Mouse (Mus musculus) embryonic stem cell, embryonic (primary cell): Measurements from ENCODE around the gene Teddm2.

Experiments used
- CTCF ChIA-PET, 4 experiments: fragments of 300-600 bp in 2 of 4; fragments of 350-600 bp in 2 of 4; sonication (Branson Sonifier 250); formaldehyde crosslinking; loops; one replicate each; lab custom pipeline; 2022; ENCODE audit warnings: inconsistent platforms in 2 of 4; lab: Charles Lee
- POLR2A ChIA-PET, 4 experiments: fragments of 300-600 bp in 2 of 4; fragments of 350-600 bp in 2 of 4; sonication (Branson Sonifier 250); formaldehyde crosslinking; loops; one replicate each; lab custom pipeline; 2022; ENCODE audit warnings: antibody characterized with exemption in 4 of 4, inconsistent platforms in 1 of 4; lab: Charles Lee

The Teddm2 gene

GRCm38 (mm10) chr1:153899731-153900380, at the start of gene Teddm2, which contains the start of gene Glul:
Teddm2 (minus strand) TSS chr1:153900228.
Glul (plus strand) TSS chr1:153899944.
- POLR2A ChIA-PET, result interaction anchor here (0.5 to 3.3 kb wide), 94 partner anchors 8 to 1603 kb away, joined by 3 to 37 read pairs (median 4); partner anchors contain the start of genes Ier5 (in 2 of the 4), Npl (in 2 of the 4) and Rnasel (in 2 of the 4)
- CTCF ChIA-PET, result interaction anchor here (0.6 to 1.7 kb wide), 10 partner anchors 13 to 344 kb away, joined by 3 to 11 read pairs (median 3); partner anchors contain the start of gene Rnasel (in 1 of the 4)

- ChIA-PET POLR2A (no interaction called here), CTCF (no interaction called here)
Observed at GRCm38 (mm10) chr1:153947837-153948236, 47.8 kb upstream of the Teddm2 start.

- CTCF ChIA-PET, result interaction anchor here in 1 of 4 experiments (0.7 kb wide), 1 partner anchor 423 kb away, joined by 4 read pairs; no protein-coding TSS in a partner anchor
- POLR2A ChIA-PET, result interaction anchor here in 1 of 4 experiments (1.0 kb wide), 1 partner anchor 14 kb away, joined by 3 read pairs; no protein-coding TSS in a partner anchor
Observed at GRCm38 (mm10) chr1:153946971-153947370, 46.9 kb upstream of the Teddm2 start.

GRCm38 (mm10) chr1:153945181-153945580, 45.2 kb upstream of the Teddm2 start:
- POLR2A ChIA-PET, result no interaction called here
- CTCF ChIA-PET, result no interaction called here

GRCm38 (mm10) chr1:153940986-153941385, 41.0 kb upstream of the Teddm2 start:
- POLR2A ChIA-PET, result interaction anchor here in 1 of 4 experiments (0.6 kb wide), 1 partner anchor 160 kb away, joined by 4 read pairs; no protein-coding TSS in a partner anchor
- CTCF ChIA-PET, result interaction anchor here in 1 of 4 experiments (0.5 kb wide), 1 partner anchor 883 kb away, joined by 3 read pairs; no protein-coding TSS in a partner anchor

- ChIA-PET CTCF (interaction anchor here in 1 of 4 experiments (0.6 kb wide), 1 partner anchor 22 kb away, joined by 3 read pairs; no protein-coding TSS in a partner anchor), POLR2A (interaction anchor here in 3 of 4 experiments (0.6 to 2.8 kb wide), 6 partner anchors 22 to 110 kb away, joined by 3 to 9 read pairs (median 4); partner anchors contain the start of genes Glul (in 2 of the 3) and Teddm2 (in 2 of the 3))
Observed at GRCm38 (mm10) chr1:153937025-153937424, 37.0 kb upstream of the Teddm2 start.

- CTCF ChIA-PET, result no interaction called here
- POLR2A ChIA-PET, result interaction anchor here in 3 of 4 experiments (1.1 to 2.8 kb wide), 3 partner anchors 36 kb away, joined by 4 to 9 read pairs (median 7); partner anchors contain the start of genes Glul (in 3 of the 3) and Teddm2 (in 3 of the 3)
Observed at GRCm38 (mm10) chr1:153935844-153936380, 35.9 kb upstream of the Teddm2 start.

- POLR2A ChIA-PET, result interaction anchor here in 1 of 4 experiments (0.6 to 1.7 kb wide), 3 partner anchors 11 to 675 kb away, joined by 3 to 9 read pairs (median 6); partner anchors contain the start of genes Glul and Teddm2
- CTCF ChIA-PET, result interaction anchor here in 1 of 4 experiments (0.7 kb wide), 1 partner anchor 184 kb away, joined by 5 read pairs; no protein-coding TSS in a partner anchor
Observed at GRCm38 (mm10) chr1:153933772-153934171, 33.7 kb upstream of the Teddm2 start.

- ChIA-PET CTCF (interaction anchor here in 1 of 4 experiments (0.6 kb wide), 1 partner anchor 239 kb away, joined by 4 read pairs; no protein-coding TSS in a partner anchor), POLR2A (interaction anchor here in 3 of 4 experiments (0.6 to 2.5 kb wide), 4 partner anchors 29 to 32 kb away, joined by 3 to 9 read pairs (median 6); partner anchors contain the start of genes Glul (in 2 of the 3) and Teddm2 (in 2 of the 3))
Observed at GRCm38 (mm10) chr1:153930431-153930830, 30.4 kb upstream of the Teddm2 start.

- ChIA-PET POLR2A (interaction anchor here in 2 of 4 experiments (0.6 to 4.5 kb wide), 3 partner anchors 24 to 274 kb away, joined by 3 to 23 read pairs (median 17); partner anchors contain the start of genes Glul (in 2 of the 2) and Teddm2 (in 2 of the 2)), CTCF (no interaction called here)
Observed at GRCm38 (mm10) chr1:153924395-153925385, 24.7 kb upstream of the Teddm2 start.

- ChIA-PET CTCF (no interaction called here), POLR2A (interaction anchor here in 3 of 4 experiments (0.7 to 4.5 kb wide), 8 partner anchors 9 to 29 kb away, joined by 3 to 23 read pairs (median 4); partner anchors contain the start of genes Glul (in 3 of the 3) and Teddm2 (in 3 of the 3))
Observed at GRCm38 (mm10) chr1:153922571-153923021, 22.6 kb upstream of the Teddm2 start.

GRCm38 (mm10) chr1:153921642-153922041, 21.6 kb upstream of the Teddm2 start:
- POLR2A ChIA-PET, result interaction anchor here in 3 of 4 experiments (0.5 to 4.5 kb wide), 5 partner anchors 9 to 336 kb away, joined by 3 to 23 read pairs (median 6); partner anchors contain the start of genes Glul (in 2 of the 3) and Teddm2 (in 2 of the 3)
- CTCF ChIA-PET, result interaction anchor here in 1 of 4 experiments (0.8 kb wide), 1 partner anchor 196 kb away, joined by 3 read pairs; no protein-coding TSS in a partner anchor

GRCm38 (mm10) chr1:153918521-153919206, 18.6 kb upstream of the Teddm2 start:
- CTCF ChIA-PET, result interaction anchor here in 1 of 4 experiments (0.6 kb wide), 1 partner anchor 1167 kb away, joined by 6 read pairs; no protein-coding TSS in a partner anchor
- POLR2A ChIA-PET, result interaction anchor here in 2 of 4 experiments (1.0 to 1.5 kb wide), 5 partner anchors 8 to 19 kb away, joined by 3 to 9 read pairs (median 4); partner anchors contain the start of genes Glul (in 2 of the 2) and Teddm2 (in 2 of the 2)

GRCm38 (mm10) chr1:153913869-153914268, 13.8 kb upstream of the Teddm2 start:
- POLR2A ChIA-PET, result interaction anchor here in 2 of 4 experiments (0.8 to 2.3 kb wide), 4 partner anchors 12 to 21 kb away, joined by 3 to 6 read pairs (median 5); partner anchors contain the start of genes Glul (in 1 of the 2) and Teddm2 (in 1 of the 2)
- CTCF ChIA-PET, result no interaction called here

- ChIA-PET POLR2A (interaction anchor here (0.5 to 4.0 kb wide), 7 partner anchors 10 to 391 kb away, joined by 3 to 29 read pairs (median 4); partner anchors contain the start of genes Glul (in 4 of the 4) and Teddm2 (in 4 of the 4)), CTCF (no interaction called here)
Observed at GRCm38 (mm10) chr1:153911276-153911795, 11.3 kb upstream of the Teddm2 start.

GRCm38 (mm10) chr1:153910423-153910822, 10.4 kb upstream of the Teddm2 start:
- ChIA-PET POLR2A (interaction anchor here (0.9 to 4.0 kb wide), 7 partner anchors 9 to 170 kb away, joined by 3 to 29 read pairs (median 4); partner anchors contain the start of genes Glul (in 4 of the 4) and Teddm2 (in 4 of the 4)), CTCF (interaction anchor here in 1 of 4 experiments (0.9 kb wide), 1 partner anchor 10 kb away, joined by 3 read pairs; no protein-coding TSS in a partner anchor)
